Mouse (Mus musculus): ENCODE data around the gene 3110040M04Rik. TPM values are rescaled to one million over a fixed set of nuclear protein-coding genes. Genes with fewer than 3 reads are reported as not detected.

3110040M04Rik gene
- polyA plus RNA-seq, 1 experiment from 2014 or later: not detected

- WGBS: 75% methylated on average over 14 of the region's 14 CpGs
- Histone ChIP-seq H3K9me3 (replicated peaks; ENCODE audit: control insufficient read depth, low read length) (no peaks in the 10 kb centered on the region), H3K4me2 (ENCODE audit: low read depth, low read length) (peak overlapping the region; percentile 51), H3K4me3 (ENCODE audit: low read length) (peak overlapping the region; percentile 23), H3K36me3 (ENCODE audit: control insufficient read depth, insufficient read depth) (no peaks in the 10 kb centered on the region), H3K4me1 (ENCODE audit: control insufficient read depth, insufficient read depth, low read length) (no peaks in the 10 kb centered on the region; the same call in 1 of the 2 replicates), H3K27ac (ENCODE audit: low read length) (peak overlapping the region; percentile 65), H3K27me3 (ENCODE audit: control insufficient read depth, insufficient read depth, low read length) (no peaks in the 10 kb centered on the region), H3K9ac (ENCODE audit: low read length) (0 out of 2 replicates have a peak overlapping the region, but pooled peaks have one; percentile 26)
- peak; percentile 52; the same call in 1 of the 2 replicates for ATAC-seq (replicated peaks; ENCODE audit: extremely low read depth, insufficient read depth, low FRiP score)
Measured at GRCm38 (mm10) chr1:151251194-151252010, 47.5 kb downstream of the 3110040M04Rik start.

Other genes starting within 250 kb of the 3110040M04Rik start
- gene Hmcn1, start 210.7 kb upstream of the 3110040M04Rik start, polyA plus RNA-seq (2015; fragmentation: Nextera tagmentation; extraction: Ambion mirVana): 18.1 and 20.7 TPM in 2 replicates
- gene Gm47985, start 21.6 kb upstream of the 3110040M04Rik start, polyA plus RNA-seq (2015; fragmentation: Nextera tagmentation; extraction: Ambion mirVana): 0.14 and 0.28 TPM in 2 replicates
- gene Gm8947, start 11.7 kb upstream of the 3110040M04Rik start, polyA plus RNA-seq (2015; fragmentation: Nextera tagmentation; extraction: Ambion mirVana): not detected in 2 replicates
- not detected in 2 replicates for gene Gm47995, start 5.7 kb upstream of the 3110040M04Rik start, polyA plus RNA-seq (2015; fragmentation: Nextera tagmentation; extraction: Ambion mirVana)
- gene Gm47996, start 6.0 kb downstream of the 3110040M04Rik start, polyA plus RNA-seq (2015; fragmentation: Nextera tagmentation; extraction: Ambion mirVana): not detected in 2 replicates
- gene Ivns1abp, start 140.4 kb downstream of the 3110040M04Rik start, polyA plus RNA-seq (2015; fragmentation: Nextera tagmentation; extraction: Ambion mirVana): 360 and 367 TPM in 2 replicates
- gene Swt1, start 224.3 kb downstream of the 3110040M04Rik start, polyA plus RNA-seq (2015; fragmentation: Nextera tagmentation; extraction: Ambion mirVana): 13.4 and 14.6 TPM in 2 replicates
- 41.2 and 45.6 TPM in 2 replicates for gene Trmt1l, start 224.4 kb downstream of the 3110040M04Rik start, polyA plus RNA-seq (2015; fragmentation: Nextera tagmentation; extraction: Ambion mirVana)